Mouse (Mus musculus) megakaryocyte, embryonic 14.5 days (primary cell): Measurements from ENCODE around the gene Axin1. TPM values are rescaled to one million over a fixed set of nuclear protein-coding genes. Genes with fewer than 3 reads are reported as not detected.
"Not testable (repeated sequence)": the region's sequence is repeated elsewhere in the genome, so short reads cannot be mapped to it uniquely, and the experiment has no call there.

ENCODE experiments used
- H3K27me3 ChIP-seq: replicated peaks from 2 replicates; pipeline ENCODE3; 2012; ENCODE audit warnings: inconsistent platforms
- H3K36me3 ChIP-seq: replicated peaks from 2 replicates; pipeline ENCODE3; 2012; ENCODE audit warnings: low read length, inconsistent platforms, mixed read lengths
- H3K4me1 ChIP-seq: 2 replicates; pipeline ENCODE4 v1.6.1; 2012; ENCODE audit warnings: inconsistent platforms
- H3K4me3 ChIP-seq: replicated peaks from 2 replicates; pipeline ENCODE3; 2012; ENCODE audit warnings: moderate library complexity, mild to moderate bottlenecking, inconsistent platforms
- H3K9me3 ChIP-seq: 2 replicates; pipeline ENCODE4 v1.6.1; 2012; ENCODE audit warnings: inconsistent platforms
- FLI1 ChIP-seq: IDR thresholded peaks from 2 replicates; pipeline ENCODE4 v1.6.1; 2012; ENCODE audit warnings: low read length, inconsistent platforms, mixed read lengths
- GATA1 ChIP-seq: IDR thresholded peaks from 3 replicates; pipeline ENCODE4 v1.6.1; 2012; ENCODE audit warnings: mixed read lengths, low read length, inconsistent platforms, borderline replicate concordance
- polyA plus RNA-seq: library from polyadenylated mRNA; stranded (reverse); fragments of >175 nt; gene quantifications from 2 replicates; pipeline ENCODE4 v1.2.3, GENCODE M21; 2012; ENCODE audit warnings: low replicate concordance; ENCODE audit not compliant: insufficient read depth

Axin1 gene
- polyA plus RNA-seq, 1 experiment, result 19.6 TPM

GRCm38 (mm10) chr17:26111024-26111423, 27.5 kb upstream of the Axin1 start:
- Histone ChIP-seq H3K4me3 (no peak overlapping the region), H3K27me3 (peaks cover 60% of the 10 kb centered on the region), H3K9me3 (peaks cover 5% of the 10 kb centered on the region; the same call in 1 of the 2 replicates), H3K36me3 (no peaks in the 10 kb centered on the region), H3K4me1 (peaks cover 20% of the 10 kb centered on the region)
- no peak for TF ChIP-seq GATA1
- TF ChIP-seq FLI1, result no peak

- Histone ChIP-seq H3K4me3 (no peak overlapping the region), H3K36me3 (no peaks in the 10 kb centered on the region), H3K4me1 (peaks cover 20% of the 10 kb centered on the region), H3K9me3 (peaks cover 5% of the 10 kb centered on the region; the same call in 1 of the 2 replicates), H3K27me3 (peaks cover 65% of the 10 kb centered on the region)
- TF ChIP-seq FLI1, result no peak
- no peak for TF ChIP-seq GATA1
These were observed 26.8 kb upstream of the Axin1 start for GRCm38 (mm10) chr17:26111722-26112121.

GRCm38 (mm10) chr17:26112751-26113150, 25.7 kb upstream of the Axin1 start:
- Histone ChIP-seq H3K27me3 (peaks cover 76% of the 10 kb centered on the region), H3K9me3 (peaks cover 5% of the 10 kb centered on the region; the same call in 1 of the 2 replicates), H3K4me1 (peaks cover 20% of the 10 kb centered on the region), H3K4me3 (peak overlapping the region; percentile 92), H3K36me3 (no peaks in the 10 kb centered on the region)
- TF ChIP-seq GATA1 (no peak), FLI1 (no peak)

GRCm38 (mm10) chr17:26113181-26113948, 25.1 kb upstream of the Axin1 start, which contains the start of gene Tmem8:
Tmem8 (plus strand) TSS chr17:26113299.
- TF ChIP-seq GATA1, result no peak
- TF ChIP-seq FLI1, result no peak
- H3K4me3 ChIP-seq, result peak within 1 kb of the TSS; percentile 92
- H3K4me1 ChIP-seq, result peaks cover 24% of the 10 kb centered on the region
- H3K27me3 ChIP-seq, result peaks cover 82% of the 10 kb centered on the region
- peaks cover 5% of the 10 kb centered on the region; the same call in 1 of the 2 replicates for H3K9me3 ChIP-seq
- H3K36me3 ChIP-seq, result no peaks in the 10 kb centered on the region

GRCm38 (mm10) chr17:26114061-26114460, 24.4 kb upstream of the Axin1 start:
- H3K4me1 ChIP-seq, result peaks cover 30% of the 10 kb centered on the region
- 0 out of 2 replicates have a peak, but pooled peaks cover under 1% of the 10 kb centered on the region for H3K9me3 ChIP-seq
- H3K4me3 ChIP-seq, result peak overlapping the region; percentile 92
- no peak for TF ChIP-seq FLI1
- no peak for TF ChIP-seq GATA1
- no peaks in the 10 kb centered on the region for H3K36me3 ChIP-seq
- peaks cover 87% of the 10 kb centered on the region for H3K27me3 ChIP-seq

- Histone ChIP-seq H3K27me3 (peaks cover 88% of the 10 kb centered on the region), H3K4me1 (peaks cover 32% of the 10 kb centered on the region)
- H3K36me3 ChIP-seq, H3K4me3 ChIP-seq, H3K9me3 ChIP-seq: not testable (repeated sequence)
These were observed 24.0 kb upstream of the Axin1 start for GRCm38 (mm10) chr17:26114461-26114860.

- H3K9me3 ChIP-seq, result no peaks in the 10 kb centered on the region
- H3K36me3 ChIP-seq, result no peaks in the 10 kb centered on the region
- TF ChIP-seq FLI1 (no peak), GATA1 (no peak)
- H3K4me3 ChIP-seq, result no peak overlapping the region
- H3K4me1 ChIP-seq, result peaks cover 41% of the 10 kb centered on the region
- peaks cover 90% of the 10 kb centered on the region for H3K27me3 ChIP-seq
These were observed 23.1 kb upstream of the Axin1 start for GRCm38 (mm10) chr17:26115205-26115898.

- TF ChIP-seq GATA1 (no peak), FLI1 (no peak)
- Histone ChIP-seq H3K4me3 (no peak overlapping the region), H3K4me1 (peaks cover 42% of the 10 kb centered on the region), H3K27me3 (peaks cover 83% of the 10 kb centered on the region), H3K9me3 (no peaks in the 10 kb centered on the region), H3K36me3 (no peaks in the 10 kb centered on the region)
These were observed 22.5 kb upstream of the Axin1 start for GRCm38 (mm10) chr17:26115956-26116487.

- Histone ChIP-seq H3K36me3 (no peaks in the 10 kb centered on the region), H3K27me3 (peaks cover 77% of the 10 kb centered on the region)
- no peak for TF ChIP-seq FLI1
- no peak for TF ChIP-seq GATA1
These were observed 21.8 kb upstream of the Axin1 start for GRCm38 (mm10) chr17:26116503-26117258.

More at GRCm38 (mm10) chr17:26116503-26117258, 21.8 kb upstream of the Axin1 start:
- Histone ChIP-seq H3K4me3 (no peak overlapping the region), H3K9me3 (no peaks in the 10 kb centered on the region), H3K4me1 (peaks cover 43% of the 10 kb centered on the region)
